Mouse (Mus musculus) kidney, postnatal 10 days (tissue): ENCODE data around the gene Nr2f1.

ENCODE experiments used
- DNase-seq: peaks from one replicate; pipeline ENCODE4 v3.0.0; 2021; ENCODE audit warnings: mixed read lengths

The Nr2f1 gene

DNA sequence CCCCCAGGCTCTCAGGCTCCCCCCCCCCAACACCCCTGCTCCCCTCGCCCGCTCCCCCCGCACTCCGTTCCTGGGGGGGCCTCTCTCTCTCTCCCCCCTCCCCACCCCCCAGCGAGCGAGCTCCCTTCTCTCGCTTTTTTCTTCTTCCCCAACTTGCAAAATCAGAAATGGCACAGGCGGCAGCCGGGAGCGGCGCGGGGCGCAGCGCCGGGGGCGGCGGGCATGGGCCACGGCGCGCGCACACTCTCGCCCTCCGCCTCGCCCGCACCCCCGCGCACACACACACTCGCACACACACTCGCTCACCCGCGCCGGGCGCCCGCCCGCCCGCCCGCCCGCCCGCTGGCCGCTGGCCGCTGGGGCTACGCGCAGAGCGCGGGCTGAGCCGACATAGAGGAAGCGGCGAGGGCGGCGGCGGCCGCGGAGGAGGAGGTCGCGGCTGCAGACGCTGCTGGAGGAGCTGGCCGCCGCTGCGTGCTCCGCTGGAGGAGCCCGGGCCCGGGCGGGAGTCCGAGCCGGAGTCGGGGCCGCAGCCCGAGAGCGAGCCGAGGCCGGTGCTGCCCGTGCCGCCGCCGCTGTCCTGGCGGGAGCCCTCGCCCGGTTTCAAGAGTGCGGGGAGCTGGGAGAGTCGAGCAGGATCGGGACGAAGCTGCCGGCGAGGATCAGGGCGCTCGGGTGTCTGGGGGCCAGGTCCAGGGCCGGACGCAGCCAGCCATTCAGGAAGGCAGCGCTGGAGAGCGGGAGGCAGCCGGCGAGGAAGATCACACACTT, 501 bp downstream of the Nr2f1 start:
- DNase-seq: peak; percentile 80

DNA sequence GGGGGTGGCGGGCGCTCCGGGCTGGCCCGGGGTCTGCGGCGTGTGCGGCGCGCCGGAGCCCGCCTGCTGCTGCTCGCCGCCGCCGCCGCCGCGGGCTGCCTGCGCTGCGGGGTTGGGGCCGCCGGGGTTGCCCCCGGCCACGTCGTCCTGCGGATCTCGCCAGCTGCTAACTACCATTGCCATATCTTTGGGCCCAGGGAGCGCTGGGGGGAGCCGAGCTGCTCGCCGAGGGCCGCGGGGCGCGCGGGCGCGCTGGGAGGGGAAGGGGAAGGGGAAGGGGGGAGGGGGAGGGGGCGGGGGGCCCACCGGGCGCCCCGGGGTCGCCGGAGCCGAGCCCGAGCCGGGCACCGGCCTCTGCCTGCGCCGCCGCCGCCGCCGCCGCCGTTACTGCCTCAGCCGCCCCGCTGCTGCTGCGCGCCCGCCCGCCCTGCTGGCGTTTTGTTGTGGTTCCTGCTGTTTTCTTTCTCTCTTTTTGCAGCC, 1.1 kb downstream of the Nr2f1 start:
- DNase-seq: peak; percentile 63

DNA sequence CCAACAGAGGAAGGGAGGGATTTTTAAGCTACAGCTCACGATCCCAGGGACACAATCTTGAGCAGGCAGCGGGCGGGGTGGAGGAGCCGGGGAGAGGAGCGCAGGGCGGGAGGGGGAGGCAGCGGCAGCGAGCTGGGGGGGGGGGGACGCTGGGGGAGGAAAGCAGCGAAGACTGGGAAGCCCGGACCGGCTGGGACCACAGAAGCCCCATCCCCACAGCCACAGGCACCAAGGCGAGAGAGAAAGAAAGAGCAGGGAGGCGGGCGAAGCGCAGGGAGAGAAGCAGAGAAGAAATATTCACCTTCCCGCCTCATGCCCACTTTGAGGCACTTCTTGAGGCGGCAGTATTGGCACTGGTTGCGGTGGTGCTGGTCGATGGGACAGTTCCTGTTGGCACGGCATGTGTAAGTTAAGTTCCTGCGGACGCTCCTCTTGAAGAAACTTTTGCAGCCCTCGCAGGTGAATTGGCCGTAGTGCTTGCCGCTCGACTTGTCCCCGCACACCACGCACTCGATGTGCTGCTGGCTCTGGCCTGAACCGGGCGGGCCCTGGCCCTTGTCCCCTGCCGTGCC, 1.7 kb downstream of the Nr2f1 start:
- peak; percentile 50 for DNase-seq

DNA sequence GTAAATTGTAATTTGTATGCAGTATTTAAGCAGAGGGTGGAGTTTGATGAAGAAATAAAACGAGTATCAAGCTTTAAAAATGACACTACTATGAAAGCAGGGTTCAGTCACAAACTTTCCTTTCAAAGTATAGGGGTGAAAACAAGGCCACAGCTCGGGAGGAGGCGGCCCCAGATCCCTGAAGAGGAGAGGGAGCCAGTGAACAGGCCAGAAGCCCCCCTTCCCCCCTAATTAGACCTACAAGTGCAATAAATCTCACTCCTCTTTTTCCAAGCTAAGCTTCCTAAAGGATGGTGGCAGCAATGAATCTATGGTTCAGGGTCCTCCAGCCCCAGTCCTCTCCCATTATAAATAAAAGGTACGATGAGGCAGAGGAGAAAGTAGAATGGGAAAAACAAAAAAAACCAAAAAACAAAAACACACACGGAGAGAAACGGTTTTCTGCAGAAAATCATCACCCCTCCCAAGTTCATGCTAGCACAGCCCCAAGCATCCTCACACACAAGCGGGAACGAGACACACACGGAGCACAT, 2.2 kb downstream of the Nr2f1 start:
- DNase-seq: no peak

DNA sequence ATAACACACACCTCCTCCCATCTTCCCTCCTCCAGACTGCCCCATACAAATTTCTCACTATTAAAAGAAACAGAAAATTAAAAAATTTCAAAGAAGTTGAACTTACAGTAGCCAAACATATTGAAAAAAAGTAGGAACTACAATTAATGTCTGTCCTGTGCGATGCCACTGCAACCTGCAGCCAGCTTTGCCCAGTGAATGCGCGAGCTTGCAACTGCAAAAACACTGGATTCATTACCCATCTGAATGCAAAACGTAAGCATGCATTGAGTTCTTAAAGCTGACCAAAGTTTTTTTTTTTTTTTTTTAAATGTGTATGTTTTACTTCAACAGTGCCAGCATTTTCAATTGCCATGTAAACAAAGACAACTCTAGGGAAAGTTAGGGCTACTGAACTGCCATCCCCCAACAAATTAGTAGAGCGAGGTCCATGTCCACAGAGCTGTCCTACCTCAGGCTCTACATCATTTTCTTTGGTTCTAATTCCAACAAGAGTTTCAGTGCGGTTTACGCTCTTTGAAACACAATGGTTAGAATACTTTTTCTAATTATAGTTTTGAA, 3.2 kb downstream of the Nr2f1 start:
- no peak for DNase-seq

DNA sequence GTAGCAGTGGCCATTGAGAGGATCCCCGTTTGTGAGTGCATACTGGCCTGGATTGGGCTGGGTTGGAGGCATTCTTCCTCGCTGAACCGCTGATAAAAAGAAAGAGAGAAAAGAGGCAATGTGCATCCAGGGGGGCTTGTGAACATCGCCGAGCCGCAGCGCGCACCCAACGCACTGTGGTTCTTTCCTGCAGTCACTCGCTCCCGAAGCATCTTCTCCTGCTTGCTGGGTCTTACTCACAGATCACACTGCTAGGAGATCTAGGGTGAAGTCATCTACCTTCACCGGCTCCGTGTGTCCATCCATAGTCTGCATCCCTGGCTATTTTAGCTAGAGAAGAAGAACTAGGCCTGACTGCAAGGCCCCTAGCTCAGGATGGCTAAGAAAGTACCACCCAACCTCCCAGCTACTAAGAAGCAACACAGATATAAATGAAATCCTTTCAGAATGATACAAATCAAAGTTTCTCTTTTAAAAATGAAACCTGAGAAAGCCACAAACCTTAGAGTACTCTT, 3.9 kb downstream of the Nr2f1 start:
- peak; percentile 30 for DNase-seq

DNA sequence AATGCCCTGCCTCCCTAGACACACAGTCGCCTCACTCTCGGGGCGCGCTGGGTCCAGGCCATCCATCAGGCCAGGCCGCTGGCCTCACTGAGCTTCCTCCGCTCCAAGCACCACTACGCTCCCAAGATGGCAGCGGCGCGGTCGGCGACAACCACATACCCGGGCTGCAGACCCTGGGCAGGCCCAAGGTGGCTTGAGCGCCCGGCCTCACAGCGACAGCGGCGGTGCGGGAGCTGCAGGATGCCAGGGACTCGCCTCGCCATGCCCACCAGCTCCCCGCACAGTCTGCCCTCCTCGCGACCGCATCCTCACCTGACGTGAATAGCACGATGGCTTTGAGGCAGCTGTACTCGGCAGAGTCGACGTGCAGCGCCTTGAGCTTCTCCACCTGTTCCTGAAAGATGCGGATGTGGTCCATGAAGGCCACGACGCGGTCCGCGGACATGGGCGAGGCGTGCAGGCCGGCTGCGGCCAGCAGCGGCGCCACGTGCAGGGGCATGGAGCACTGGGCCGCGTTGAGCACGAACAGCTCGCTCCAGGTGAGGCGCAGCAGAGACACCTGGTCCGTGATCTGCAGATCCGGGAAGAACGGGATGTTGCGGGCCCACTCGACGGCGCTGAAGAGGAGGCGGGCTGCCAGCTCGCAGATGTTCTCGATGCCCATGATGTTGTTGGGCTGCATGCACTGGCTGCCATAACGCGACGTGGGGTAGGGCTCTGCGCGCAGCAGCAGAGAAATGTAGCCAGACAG, 4.5 kb downstream of the Nr2f1 start:
- DNase-seq: peak; percentile 50

DNA sequence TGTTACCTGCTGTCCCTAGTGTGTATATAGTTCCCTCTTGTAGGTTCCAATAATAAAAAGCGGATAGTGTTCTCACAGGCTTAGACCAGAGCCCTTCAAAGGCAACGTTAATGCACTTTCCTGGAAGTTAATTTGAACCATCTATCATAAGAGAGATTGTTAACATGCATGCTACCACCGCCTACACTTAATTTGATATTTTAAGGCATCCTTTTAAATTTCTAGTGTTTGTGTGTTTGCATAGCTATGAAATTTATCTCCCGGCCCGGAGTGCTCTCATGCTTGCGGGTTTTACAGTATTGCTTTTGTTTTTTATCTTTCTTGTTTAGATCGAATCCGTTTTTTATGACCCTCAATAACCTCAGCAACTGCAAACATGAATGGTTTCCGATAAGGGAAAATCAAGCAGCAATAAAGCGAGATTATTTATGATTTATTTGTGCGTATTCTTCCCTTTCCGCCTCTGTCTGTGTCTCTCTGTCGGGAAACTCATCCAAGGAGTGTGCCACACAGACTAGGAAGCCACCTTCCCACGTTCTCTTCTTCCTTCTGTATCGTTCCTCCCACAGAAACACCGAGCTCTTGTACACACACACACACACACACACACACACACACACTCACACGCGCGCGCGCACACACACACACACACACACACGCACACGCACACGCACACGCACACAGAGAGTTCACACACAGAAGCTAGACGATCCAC, 5.3 kb downstream of the Nr2f1 start:
- DNase-seq: no peak

DNA sequence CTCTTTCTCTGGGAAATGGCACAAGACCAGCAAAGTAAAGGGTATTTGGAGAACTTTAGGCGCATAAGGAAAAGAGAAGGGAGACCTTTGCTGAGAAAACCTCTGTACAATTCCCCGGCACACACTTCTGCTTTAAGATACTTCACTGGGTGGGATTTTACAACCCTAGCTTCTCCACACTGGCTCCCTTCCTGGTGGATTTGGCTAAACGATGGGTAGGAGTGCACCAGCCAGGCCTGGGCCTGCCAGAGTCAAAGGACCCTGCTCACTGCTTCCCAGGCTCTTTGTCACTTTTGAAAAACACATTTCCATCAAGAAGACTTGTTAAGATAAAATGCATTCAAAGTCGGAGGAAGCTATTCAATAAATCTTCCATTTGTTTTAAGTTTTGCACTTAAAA, 6.3 kb downstream of the Nr2f1 start:
- DNase-seq: no peak

DNA sequence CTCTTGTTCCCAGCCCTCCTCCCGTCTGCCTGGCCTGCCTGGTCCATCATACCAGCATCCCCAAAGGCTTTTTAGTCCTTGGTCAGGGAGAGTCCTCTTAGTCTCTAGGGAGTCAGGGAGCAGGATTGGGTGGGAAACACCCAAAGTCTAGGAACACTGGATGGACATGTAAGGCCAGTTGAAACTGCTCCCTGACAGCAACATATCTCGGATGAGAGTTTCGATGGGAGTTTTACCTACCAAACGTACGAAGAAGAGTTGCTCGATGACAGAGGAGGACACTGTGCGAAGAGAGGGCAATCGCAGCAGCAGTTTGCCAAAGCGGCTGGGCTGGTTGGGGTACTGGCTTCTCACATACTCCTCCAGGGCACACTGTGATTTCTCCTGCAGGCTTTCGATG, 10.0 kb downstream of the Nr2f1 start:
- no peak for DNase-seq

DNA sequence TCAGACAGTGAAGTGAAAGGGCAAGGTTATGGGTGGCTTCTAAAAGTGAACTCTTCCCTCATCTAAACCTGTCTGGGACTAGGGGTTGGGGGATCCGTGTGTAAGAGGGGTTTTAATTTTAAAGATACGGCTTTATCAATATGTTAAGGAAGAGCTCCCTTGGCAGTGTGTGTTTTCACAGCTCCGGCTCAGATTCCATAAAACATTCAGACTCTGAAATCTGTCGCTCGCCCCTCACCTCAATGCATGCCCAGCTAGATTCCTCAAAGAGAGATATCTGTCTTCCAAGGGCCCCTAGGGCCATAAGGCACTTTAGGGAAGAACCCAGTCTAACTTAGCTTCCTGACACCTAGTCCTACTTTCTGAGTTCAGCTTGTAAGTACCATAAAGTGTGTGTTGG, 11.7 kb downstream of the Nr2f1 start:
- DNase-seq: no peak

DNA sequence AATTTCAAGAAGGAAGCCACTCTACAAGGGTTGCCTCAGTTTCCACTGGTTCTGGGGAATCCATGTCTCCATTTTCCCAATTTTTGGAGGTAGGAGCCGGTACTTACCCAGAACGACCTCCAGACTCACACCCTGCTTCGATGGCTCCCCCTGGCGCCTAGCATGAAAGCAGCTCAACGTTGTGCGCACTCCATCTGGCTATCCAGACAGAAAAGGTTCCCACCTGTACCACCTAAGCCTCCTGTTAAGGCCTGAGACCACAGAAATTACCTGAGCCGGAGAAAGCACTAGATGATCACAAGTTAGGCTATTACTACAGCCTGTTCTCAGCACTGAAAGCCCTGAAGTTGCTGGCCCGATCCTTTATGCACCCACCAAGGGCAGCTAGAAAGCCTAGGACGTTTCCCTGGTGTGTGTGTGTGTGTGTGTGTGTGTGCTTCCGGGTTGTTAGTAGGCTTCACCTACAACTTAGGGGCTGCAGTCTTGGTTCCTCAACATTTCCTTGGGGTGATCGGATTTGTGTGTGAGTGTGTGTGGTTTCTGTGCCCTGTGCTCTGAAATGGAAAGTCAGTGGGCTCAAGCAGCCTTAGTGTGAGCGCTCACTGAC, 13.1 kb downstream of the Nr2f1 start:
- peak; percentile 45 for DNase-seq

DNA sequence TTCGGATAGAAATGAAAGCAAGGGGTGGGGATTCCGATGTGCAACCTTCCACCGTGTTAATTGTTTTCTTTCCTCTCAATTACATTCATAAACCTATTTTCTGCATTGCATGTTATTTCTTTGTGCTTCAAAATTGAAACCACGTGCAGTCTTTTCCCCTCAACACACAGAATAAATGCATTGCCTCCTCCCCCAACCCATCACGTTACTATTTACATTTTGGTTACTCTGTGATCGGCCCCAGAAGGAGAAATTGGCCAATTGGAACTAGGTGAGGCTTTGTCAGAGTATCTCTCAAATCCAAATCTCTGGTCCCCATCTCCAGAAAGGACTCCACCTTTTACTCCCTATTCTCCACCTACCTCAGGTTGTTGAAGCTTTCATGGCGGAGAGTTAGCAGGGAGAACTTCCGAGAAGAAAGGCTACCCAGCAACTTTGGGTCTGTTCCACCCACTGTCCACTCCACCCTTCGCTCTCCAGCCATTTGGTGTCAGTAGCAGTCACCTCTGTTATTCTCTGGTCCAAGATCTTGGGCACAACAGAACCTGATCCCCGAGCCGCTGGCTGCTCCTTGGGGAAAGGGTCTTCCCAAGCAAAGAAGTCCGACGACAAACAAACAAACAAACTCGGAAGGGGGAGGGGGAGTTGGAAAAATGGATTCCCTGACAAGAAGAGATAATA, 14.6 kb downstream of the Nr2f1 start:
- no peak for DNase-seq

DNA sequence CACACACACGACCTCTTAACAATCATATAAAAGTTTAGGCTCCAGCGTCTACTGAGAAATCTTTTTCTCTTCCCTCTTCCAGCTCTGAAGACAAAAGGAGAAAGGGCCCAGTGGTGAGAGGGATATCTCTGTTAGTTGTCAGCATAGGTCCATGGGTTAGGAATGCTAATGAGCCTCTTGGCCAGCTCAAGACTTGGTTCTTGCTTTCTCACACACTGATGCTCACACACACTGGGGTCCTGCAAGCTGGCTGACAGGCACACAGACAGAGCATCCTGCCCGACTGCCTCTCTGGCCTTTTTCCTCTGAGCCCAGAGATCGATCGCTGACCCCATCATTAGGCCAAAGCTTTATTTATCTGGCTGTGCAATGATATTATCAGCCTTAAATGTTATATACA, 15.6 kb downstream of the Nr2f1 start:
- no peak for DNase-seq

DNA sequence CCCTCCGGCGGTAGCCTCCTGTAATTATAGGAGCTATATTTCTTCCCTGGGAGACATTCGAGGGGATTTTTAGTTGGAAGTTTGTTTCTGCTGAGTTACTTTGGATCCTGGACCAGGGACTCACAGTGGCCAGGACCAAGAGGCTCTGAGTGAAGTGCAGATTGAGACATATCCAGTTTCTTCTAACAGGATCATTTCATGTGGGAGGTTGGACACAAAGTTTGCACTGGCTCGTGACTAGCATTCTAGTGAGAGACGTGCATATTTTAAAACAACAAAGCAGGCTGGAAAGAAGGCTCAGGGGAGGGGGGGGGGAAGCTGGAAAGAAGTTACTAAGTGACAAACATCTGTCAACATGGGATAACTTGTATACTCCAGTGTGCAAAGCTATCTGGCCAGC, 16.6 kb downstream of the Nr2f1 start:
- DNase-seq: no peak

DNA sequence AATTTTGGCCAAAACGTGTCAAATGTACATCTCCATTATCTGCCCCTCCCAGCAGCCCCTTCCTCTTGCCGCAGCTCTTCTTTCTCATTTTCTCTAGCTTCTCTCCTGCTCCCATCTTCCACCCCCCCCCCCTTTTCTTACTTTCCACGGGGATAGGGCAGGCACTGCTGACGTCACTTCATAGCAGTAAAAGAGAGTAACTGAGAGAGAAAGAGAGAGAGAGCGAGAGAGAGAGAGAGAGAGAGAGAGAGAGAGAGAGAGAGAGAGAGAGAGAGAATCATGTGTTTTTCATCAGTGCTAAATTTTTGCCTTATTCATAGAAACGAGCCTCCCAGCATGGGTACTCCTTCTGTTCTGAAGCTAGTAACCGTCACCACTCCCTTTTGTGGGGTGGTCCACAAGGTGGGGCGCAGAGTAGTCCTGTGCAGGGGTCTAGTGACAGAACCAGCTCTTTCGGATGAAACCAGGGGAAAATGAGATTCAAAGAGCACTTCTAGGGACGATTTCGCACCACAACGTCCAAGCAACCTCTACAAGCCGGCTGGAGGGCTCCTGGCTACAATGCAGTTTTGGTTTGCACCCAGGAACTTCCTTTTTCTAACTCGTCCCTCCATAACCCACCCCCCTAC, 17.5 kb downstream of the Nr2f1 start:
- no peak for DNase-seq

DNA sequence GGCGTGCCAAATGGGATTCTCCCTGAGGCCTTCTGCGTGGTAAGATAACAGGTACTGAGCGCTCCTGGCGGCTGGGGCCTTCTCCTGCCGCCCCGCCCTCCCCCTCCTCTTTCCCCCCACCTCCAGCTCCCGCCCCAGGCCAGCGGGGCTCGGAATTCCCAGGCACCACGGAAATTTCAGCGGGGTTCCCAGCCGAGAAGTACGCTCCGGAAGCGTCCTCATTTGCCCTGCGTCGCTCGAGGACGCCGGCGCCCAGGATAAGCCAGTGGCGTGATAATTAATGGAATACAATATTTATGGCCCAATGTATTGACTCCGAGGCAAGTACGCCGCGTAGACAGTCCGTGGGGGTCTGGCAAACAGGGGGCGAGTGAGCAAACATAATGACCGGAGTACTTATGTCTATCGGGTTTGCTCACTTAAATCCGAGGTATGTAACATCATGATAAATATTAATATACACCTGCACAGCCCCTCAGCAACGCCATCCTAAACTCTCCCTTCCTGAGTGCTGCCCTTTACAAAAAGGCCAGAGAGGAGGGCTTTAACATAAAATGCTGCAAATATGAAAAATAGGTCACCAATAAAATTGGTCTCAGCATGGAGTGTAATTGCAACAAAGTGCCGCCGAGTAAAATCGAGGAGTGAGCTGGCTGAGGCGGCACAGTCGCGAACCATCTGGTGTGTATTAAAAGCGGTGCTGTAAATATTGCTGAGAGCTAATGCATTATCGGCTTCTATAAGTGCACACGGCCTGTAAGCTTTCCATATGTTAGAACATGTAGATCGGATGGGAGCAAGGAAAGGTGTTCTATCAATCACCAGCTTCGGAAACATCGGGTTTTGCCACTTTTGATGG, 18.3 kb downstream of the Nr2f1 start:
- DNase-seq: peak; percentile 34

DNA sequence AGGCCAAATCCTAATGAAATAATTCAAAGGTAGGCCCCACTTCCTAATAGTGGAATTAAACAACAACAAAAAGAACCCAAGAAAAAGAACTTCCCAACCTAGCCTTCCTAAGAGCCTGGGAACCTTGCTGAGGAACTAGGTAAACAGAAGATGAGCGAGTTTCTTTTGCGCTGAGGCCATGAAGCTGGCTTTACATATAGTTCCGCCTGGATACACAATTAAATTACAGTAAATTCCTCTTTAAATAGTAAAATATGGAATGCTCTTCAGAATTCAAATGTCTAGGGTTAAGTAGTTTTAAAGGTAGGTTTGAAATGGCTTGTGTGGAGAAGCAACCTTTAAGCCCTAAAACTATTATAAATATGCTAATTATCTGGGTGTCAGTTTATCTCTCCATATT, 19.3 kb downstream of the Nr2f1 start:
- no peak for DNase-seq

DNA sequence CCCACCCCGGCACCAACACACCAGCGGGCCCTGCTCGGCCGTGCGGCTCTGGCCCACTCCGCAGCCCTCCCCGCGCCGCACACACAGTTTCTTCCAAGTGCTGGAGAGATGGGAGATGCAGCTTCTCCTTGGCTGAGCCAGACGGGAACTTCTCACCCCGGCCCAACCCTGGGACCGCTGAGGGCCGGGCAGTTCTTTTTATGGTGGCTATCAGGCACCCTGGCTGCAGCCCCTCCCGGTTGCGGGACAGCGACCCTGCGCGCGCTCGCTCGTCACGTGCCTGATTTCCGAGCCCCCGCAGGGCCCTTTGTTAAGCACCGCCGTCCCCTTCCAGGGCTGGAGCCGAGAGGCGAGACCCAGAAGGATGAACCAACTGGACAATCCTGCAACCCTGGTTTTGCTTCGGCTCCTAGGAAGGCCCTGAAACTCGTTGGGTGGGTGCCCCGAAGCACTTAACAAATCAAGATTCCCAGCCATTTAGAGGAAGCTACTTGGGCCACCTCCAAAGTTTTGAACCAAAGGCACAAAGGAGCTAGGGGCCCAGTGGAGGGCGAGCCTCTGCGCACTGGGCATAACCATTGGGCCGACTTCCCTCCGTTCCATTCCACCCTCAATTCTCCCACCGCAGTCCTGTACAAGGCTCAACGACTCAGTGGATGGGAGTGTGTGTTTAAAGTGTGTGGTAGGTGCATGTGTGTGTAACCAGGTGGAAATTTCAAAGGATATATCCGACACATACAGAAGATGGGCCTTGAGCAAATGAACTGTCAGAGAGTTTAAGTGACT, 20.1 kb downstream of the Nr2f1 start:
- DNase-seq: peak; percentile 22
